Mouse (Mus musculus): Measurements from ENCODE around the gene Pcolce. TPM values are rescaled to one million over a fixed set of nuclear protein-coding genes. Genes with fewer than 3 reads are reported as not detected.

The Pcolce gene
- polyA plus RNA-seq, 1 experiment from 2014 or later, result 10.5 TPM

- Histone ChIP-seq H3K27ac (ENCODE audit: low read depth, low read length) (no peak overlapping the region), H3K4me1 (ENCODE audit: control insufficient read depth, insufficient read depth, low read length) (peaks cover 13% of the 10 kb centered on the region), H3K4me2 (ENCODE audit: low read length) (no peak overlapping the region), H3K36me3 (ENCODE audit: control insufficient read depth, insufficient read depth, low read length) (no peaks in the 10 kb centered on the region), H3K9me3 (replicated peaks; ENCODE audit: control insufficient read depth, low read length) (no peaks in the 10 kb centered on the region), H3K27me3 (replicated peaks; ENCODE audit: control insufficient read depth, insufficient read depth, low read length) (no peaks in the 10 kb centered on the region), H3K9ac (ENCODE audit: low read length) (no peak overlapping the region), H3K4me3 (ENCODE audit: low read depth, low read length) (no peak overlapping the region)
- WGBS, result 75% methylated on average over 7 of the region's 7 CpGs
- ATAC-seq (no peak), DNase-seq (ENCODE audit: low spot score) (no peak)
Measured at GRCm38 (mm10) chr5:137595921-137596320, 17.7 kb downstream of the Pcolce start.

- Histone ChIP-seq H3K9me3 (replicated peaks; ENCODE audit: control insufficient read depth, low read length) (no peaks in the 10 kb centered on the region), H3K27ac (ENCODE audit: low read depth, low read length) (no peak overlapping the region), H3K9ac (ENCODE audit: low read length) (no peak overlapping the region), H3K27me3 (replicated peaks; ENCODE audit: control insufficient read depth, insufficient read depth, low read length) (no peaks in the 10 kb centered on the region), H3K4me1 (ENCODE audit: control insufficient read depth, insufficient read depth, low read length) (no peaks in the 10 kb centered on the region), H3K4me3 (ENCODE audit: low read depth, low read length) (no peak overlapping the region), H3K36me3 (ENCODE audit: control insufficient read depth, insufficient read depth, low read length) (no peaks in the 10 kb centered on the region), H3K4me2 (ENCODE audit: low read length) (no peak overlapping the region)
- WGBS, result 77% methylated on average over 5 of the region's 5 CpGs
- DNase-seq (ENCODE audit: low spot score), result no peak
- no peak for ATAC-seq
Measured at GRCm38 (mm10) chr5:137590507-137590906, 23.1 kb downstream of the Pcolce start.

- H3K27me3 ChIP-seq (replicated peaks; ENCODE audit: control insufficient read depth, insufficient read depth, low read length), result no peaks in the 10 kb centered on the region
- H3K4me1 ChIP-seq (ENCODE audit: control insufficient read depth, insufficient read depth, low read length), result peaks cover 2% of the 10 kb centered on the region; the same call in 1 of the 2 replicates
- no peak overlapping the region for H3K4me2 ChIP-seq (ENCODE audit: low read length)
- H3K27ac ChIP-seq (ENCODE audit: low read depth, low read length), result no peak overlapping the region
- H3K4me3 ChIP-seq (ENCODE audit: low read depth, low read length), result no peak overlapping the region
- DNase-seq (ENCODE audit: low spot score) (peak; percentile 65), ATAC-seq (0 out of 2 replicates have a peak, but pooled peaks have one; percentile 25)
- WGBS, result 34% methylated on average over 8 of the region's 8 CpGs
- no peaks in the 10 kb centered on the region for H3K9me3 ChIP-seq (replicated peaks; ENCODE audit: control insufficient read depth, low read length)
- H3K9ac ChIP-seq (ENCODE audit: low read length), result no peak overlapping the region
- no peaks in the 10 kb centered on the region for H3K36me3 ChIP-seq (ENCODE audit: control insufficient read depth, insufficient read depth, low read length)
Measured at GRCm38 (mm10) chr5:137584976-137585375, 28.6 kb downstream of the Pcolce start.

- H3K36me3 ChIP-seq (ENCODE audit: control insufficient read depth, insufficient read depth, low read length), result no peaks in the 10 kb centered on the region
- 19% methylated on average over 27 of the region's 27 CpGs for WGBS
- peak overlapping the region; percentile 59; the same call in 1 of the 2 replicates for H3K27ac ChIP-seq (ENCODE audit: low read depth, low read length)
Measured at GRCm38 (mm10) chr5:137583670-137584169, 29.9 kb downstream of the Pcolce start.

GRCm38 (mm10) chr5:137582702-137583101, 30.9 kb downstream of the Pcolce start:
- DNase-seq (ENCODE audit: low spot score) (no peak), ATAC-seq (no peak)
- Histone ChIP-seq H3K27me3 (replicated peaks; ENCODE audit: control insufficient read depth, insufficient read depth, low read length) (no peaks in the 10 kb centered on the region), H3K27ac (ENCODE audit: low read depth, low read length) (no peak overlapping the region), H3K9ac (ENCODE audit: low read length) (peak overlapping the region; percentile 64; the same call in 1 of the 2 replicates), H3K4me1 (ENCODE audit: control insufficient read depth, insufficient read depth, low read length) (peaks cover 2% of the 10 kb centered on the region; the same call in 1 of the 2 replicates), H3K36me3 (ENCODE audit: control insufficient read depth, insufficient read depth, low read length) (no peaks in the 10 kb centered on the region), H3K9me3 (replicated peaks; ENCODE audit: control insufficient read depth, low read length) (no peaks in the 10 kb centered on the region), H3K4me3 (ENCODE audit: low read depth, low read length) (no peak overlapping the region; the same call in 1 of the 2 replicates), H3K4me2 (ENCODE audit: low read length) (peak overlapping the region; percentile 54; the same call in 1 of the 2 replicates)
- WGBS, result 44% methylated on average over 8 of the region's 8 CpGs

More at GRCm38 (mm10) chr5:137583670-137584169, 29.9 kb downstream of the Pcolce start:
- H3K9me3 ChIP-seq (replicated peaks; ENCODE audit: control insufficient read depth, low read length), result no peaks in the 10 kb centered on the region
- peak overlapping the region; percentile 33 for H3K4me3 ChIP-seq (ENCODE audit: low read depth, low read length)
- H3K9ac ChIP-seq (ENCODE audit: low read length), result peak overlapping the region; percentile 64
- ATAC-seq, result peak; percentile 81
- H3K27me3 ChIP-seq (replicated peaks; ENCODE audit: control insufficient read depth, insufficient read depth, low read length), result no peaks in the 10 kb centered on the region
- peaks cover 2% of the 10 kb centered on the region; the same call in 1 of the 2 replicates for H3K4me1 ChIP-seq (ENCODE audit: control insufficient read depth, insufficient read depth, low read length)
- H3K4me2 ChIP-seq (ENCODE audit: low read length), result peak overlapping the region; percentile 54
- peak; percentile 81 for DNase-seq (ENCODE audit: low spot score)

- no peak overlapping the region for H3K4me3 ChIP-seq (ENCODE audit: low read depth, low read length)
- H3K4me2 ChIP-seq (ENCODE audit: low read length), result no peak overlapping the region
- no peak overlapping the region for H3K9ac ChIP-seq (ENCODE audit: low read length)
- DNase-seq (ENCODE audit: low spot score), result no peak
- no peak overlapping the region for H3K27ac ChIP-seq (ENCODE audit: low read depth, low read length)
- WGBS, result 80% methylated on average over 6 of the region's 6 CpGs
- H3K4me1 ChIP-seq (ENCODE audit: control insufficient read depth, insufficient read depth, low read length), result peaks cover 2% of the 10 kb centered on the region; the same call in 1 of the 2 replicates
- ATAC-seq, result no peak
- H3K36me3 ChIP-seq (ENCODE audit: control insufficient read depth, insufficient read depth, low read length), result no peaks in the 10 kb centered on the region
- H3K27me3 ChIP-seq (replicated peaks; ENCODE audit: control insufficient read depth, insufficient read depth, low read length), result no peaks in the 10 kb centered on the region
- H3K9me3 ChIP-seq (replicated peaks; ENCODE audit: control insufficient read depth, low read length), result no peaks in the 10 kb centered on the region
Measured at GRCm38 (mm10) chr5:137580246-137580645, 33.3 kb downstream of the Pcolce start.

- Histone ChIP-seq H3K4me1 (ENCODE audit: control insufficient read depth, insufficient read depth, low read length) (0 out of 2 replicates have a peak, but pooled peaks cover 3% of the 10 kb centered on the region), H3K27me3 (replicated peaks; ENCODE audit: control insufficient read depth, insufficient read depth, low read length) (peaks cover 4% of the 10 kb centered on the region; the same call in 1 of the 2 replicates), H3K9me3 (replicated peaks; ENCODE audit: control insufficient read depth, low read length) (no peaks in the 10 kb centered on the region), H3K36me3 (ENCODE audit: control insufficient read depth, insufficient read depth, low read length) (no peaks in the 10 kb centered on the region), H3K4me3 (ENCODE audit: low read depth, low read length) (peak overlapping the region; percentile 9; the same call in 1 of the 2 replicates), H3K27ac (ENCODE audit: low read depth, low read length) (no peak overlapping the region), H3K9ac (ENCODE audit: low read length) (peak overlapping the region; percentile 37; the same call in 1 of the 2 replicates), H3K4me2 (ENCODE audit: low read length) (peak overlapping the region; percentile 46)
- ATAC-seq, result no peak
- DNase-seq (ENCODE audit: low spot score), result no peak
- WGBS, result 6% methylated on average over 27 of the region's 27 CpGs
Measured at GRCm38 (mm10) chr5:137574470-137574901, 39.1 kb downstream of the Pcolce start.

- ATAC-seq, result no peak
- 82% methylated on average over 17 of the region's 17 CpGs for WGBS
Measured at GRCm38 (mm10) chr5:137570691-137571586, 42.6 kb downstream of the Pcolce start.

More at GRCm38 (mm10) chr5:137570691-137571586, 42.6 kb downstream of the Pcolce start:
- Histone ChIP-seq H3K27ac (ENCODE audit: low read depth, low read length) (no peak overlapping the region), H3K27me3 (replicated peaks; ENCODE audit: control insufficient read depth, insufficient read depth, low read length) (peaks cover 4% of the 10 kb centered on the region; the same call in 1 of the 2 replicates), H3K4me2 (ENCODE audit: low read length) (no peak overlapping the region), H3K4me1 (ENCODE audit: control insufficient read depth, insufficient read depth, low read length) (0 out of 2 replicates have a peak, but pooled peaks cover 3% of the 10 kb centered on the region), H3K4me3 (ENCODE audit: low read depth, low read length) (no peak overlapping the region), H3K9ac (ENCODE audit: low read length) (no peak overlapping the region), H3K9me3 (replicated peaks; ENCODE audit: control insufficient read depth, low read length) (no peaks in the 10 kb centered on the region), H3K36me3 (ENCODE audit: control insufficient read depth, insufficient read depth, low read length) (no peaks in the 10 kb centered on the region; the same call in 1 of the 2 replicates)
- no peak for DNase-seq (ENCODE audit: low spot score)
